Mouse (Mus musculus) testis, postnatal 14 days (tissue): ENCODE measurements around the gene Srms.
"Not testable (repeated sequence)": the region's sequence is repeated elsewhere in the genome, so short reads cannot be mapped to it uniquely, and the experiment has no call there.

Experiments used
- DNase-seq: peaks from one replicate; pipeline ENCODE4 v3.0.0; 2021; ENCODE audit warnings: low spot score

Srms gene

GRCm38 (mm10) chr2:181219538-181220216, 6.7 kb upstream of the Srms start, which contains the start of gene Fndc11:
TSS of gene Fndc11 (plus strand) at chr2:181220013.
- DNase-seq, result peak; percentile 73

GRCm38 (mm10) chr2:181218881-181219485, 6.0 kb upstream of the Srms start:
- no peak for DNase-seq

- DNase-seq, result no peak
Observed at GRCm38 (mm10) chr2:181216037-181216436, 3.1 kb upstream of the Srms start.

- no peak for DNase-seq
Observed at GRCm38 (mm10) chr2:181212389-181213020, 480 bp downstream of the Srms start.

GRCm38 (mm10) chr2:181206118-181206517, 6.9 kb downstream of the Srms start:
- no peak for DNase-seq

GRCm38 (mm10) chr2:181205678-181206077, 7.3 kb downstream of the Srms start:
- DNase-seq, result no peak

GRCm38 (mm10) chr2:181202886-181203285, 10.1 kb downstream of the Srms start:
- no peak for DNase-seq

- no peak for DNase-seq
Observed at GRCm38 (mm10) chr2:181202422-181202821, 10.6 kb downstream of the Srms start, which contains the start of gene Ptk6. TSS of gene Ptk6 (minus strand) at chr2:181202789.

GRCm38 (mm10) chr2:181201606-181202005, 11.4 kb downstream of the Srms start:
- DNase-seq, result no peak

GRCm38 (mm10) chr2:181196628-181197300, 16.2 kb downstream of the Srms start:
- DNase-seq, result no peak

- no peak for DNase-seq
Observed at GRCm38 (mm10) chr2:181193044-181193443, 19.9 kb downstream of the Srms start.

- no peak for DNase-seq
Observed at GRCm38 (mm10) chr2:181191936-181192335, 21.0 kb downstream of the Srms start.

- DNase-seq, result not testable (repeated sequence)
Observed at GRCm38 (mm10) chr2:181191385-181191784, 21.6 kb downstream of the Srms start.

- no peak for DNase-seq
Observed at GRCm38 (mm10) chr2:181189321-181189720, 23.7 kb downstream of the Srms start.

GRCm38 (mm10) chr2:181188681-181189080, 24.3 kb downstream of the Srms start:
- DNase-seq, result no peak

- DNase-seq, result peak; percentile 88
Observed at GRCm38 (mm10) chr2:181187121-181188000, 25.6 kb downstream of the Srms start, which contains the start of gene Ppdpf. TSS of gene Ppdpf (plus strand) at chr2:181187247.

GRCm38 (mm10) chr2:181186635-181187034, 26.4 kb downstream of the Srms start:
- peak; percentile 76 for DNase-seq

GRCm38 (mm10) chr2:181180898-181181297, 32.1 kb downstream of the Srms start:
- no peak for DNase-seq

GRCm38 (mm10) chr2:181178471-181178870, 34.5 kb downstream of the Srms start:
- DNase-seq, result no peak

GRCm38 (mm10) chr2:181178015-181178414, 35.0 kb downstream of the Srms start:
- no peak for DNase-seq

GRCm38 (mm10) chr2:181174646-181175045, 38.3 kb downstream of the Srms start:
- DNase-seq, result no peak
